Mouse (Mus musculus): ENCODE data around the gene Ap4s1. TPM values are rescaled to one million over a fixed set of nuclear protein-coding genes. Genes with fewer than 3 reads are reported as not detected.

Gene Ap4s1
- polyA plus RNA-seq, 1 experiment: 3.2 TPM

GRCm38 (mm10) chr12:51767454-51767853, 76.6 kb downstream of the Ap4s1 start:
- Histone ChIP-seq H3K27ac (ENCODE audit: insufficient read depth, low read depth, low read length) (no peak overlapping the region), H3K36me3 (ENCODE audit: control insufficient read depth, insufficient read depth, low read length) (peaks cover 54% of the 10 kb centered on the region), H3K27me3 (ENCODE audit: control insufficient read depth, insufficient read depth, low read length) (no peaks in the 10 kb centered on the region), H3K4me3 (ENCODE audit: low read depth, low read length) (no peak overlapping the region), H3K4me1 (ENCODE audit: control insufficient read depth, insufficient read depth, insufficient read length, low read length) (no peaks in the 10 kb centered on the region)
- 34% methylated on average over 4 of the region's 4 CpGs for WGBS
- no peak for TF ChIP-seq CTCF (IDR thresholded peaks at IDR 0.05; ENCODE audit: extremely low read depth, insufficient read length, insufficient replicate concordance, low read depth, low read length)
- no peak for TF ChIP-seq POLR2A (IDR thresholded peaks at IDR 0.05; ENCODE audit: low read depth, low read length)

- no peak overlapping the region for H3K4me3 ChIP-seq (ENCODE audit: low read depth, low read length)
- H3K27me3 ChIP-seq (ENCODE audit: control insufficient read depth, insufficient read depth, low read length): no peaks in the 10 kb centered on the region
- TF ChIP-seq CTCF (IDR thresholded peaks at IDR 0.05; ENCODE audit: extremely low read depth, insufficient read length, insufficient replicate concordance, low read depth, low read length): no peak
- no peak for TF ChIP-seq POLR2A (IDR thresholded peaks at IDR 0.05; ENCODE audit: low read depth, low read length)
- WGBS: 90% methylated on average over 15 of the region's 15 CpGs
- H3K36me3 ChIP-seq (ENCODE audit: control insufficient read depth, insufficient read depth, low read length): peaks cover 53% of the 10 kb centered on the region
- H3K4me1 ChIP-seq (ENCODE audit: control insufficient read depth, insufficient read depth, insufficient read length, low read length): no peaks in the 10 kb centered on the region
- H3K27ac ChIP-seq (ENCODE audit: insufficient read depth, low read depth, low read length): no peak overlapping the region
Measured at GRCm38 (mm10) chr12:51768702-51769101, 77.9 kb downstream of the Ap4s1 start.

- Histone ChIP-seq H3K36me3 (ENCODE audit: control insufficient read depth, insufficient read depth, low read length) (peaks cover 67% of the 10 kb centered on the region), H3K27me3 (ENCODE audit: control insufficient read depth, insufficient read depth, low read length) (no peaks in the 10 kb centered on the region), H3K4me3 (ENCODE audit: low read depth, low read length) (no peak overlapping the region), H3K4me1 (ENCODE audit: control insufficient read depth, insufficient read depth, insufficient read length, low read length) (no peaks in the 10 kb centered on the region), H3K27ac (ENCODE audit: insufficient read depth, low read depth, low read length) (no peak overlapping the region)
- WGBS: 95% methylated on average over 7 of the region's 7 CpGs
- TF ChIP-seq POLR2A (IDR thresholded peaks at IDR 0.05; ENCODE audit: low read depth, low read length) (no peak), CTCF (IDR thresholded peaks at IDR 0.05; ENCODE audit: extremely low read depth, insufficient read length, insufficient replicate concordance, low read depth, low read length) (peak; percentile 65; the same call in 1 of the 2 replicates)
Measured at GRCm38 (mm10) chr12:51784842-51785241, 94.0 kb downstream of the Ap4s1 start.

Other genes starting within 250 kb of the Ap4s1 start
- gene Coch, start 97.7 kb upstream of the Ap4s1 start, polyA plus RNA-seq (2012; rRNA removed): 0.22 and 0.24 TPM in 2 replicates
- gene Strn3, start 864 bp downstream of the Ap4s1 start, polyA plus RNA-seq (2012; rRNA removed): 5.0 and 9.6 TPM in 2 replicates
- gene Hectd1, start 138.5 kb downstream of the Ap4s1 start, polyA plus RNA-seq (2012; rRNA removed): 3.5 and 6.7 TPM in 2 replicates

All from small intestine, adult 2 months (tissue).